In the genomic region with DNA sequence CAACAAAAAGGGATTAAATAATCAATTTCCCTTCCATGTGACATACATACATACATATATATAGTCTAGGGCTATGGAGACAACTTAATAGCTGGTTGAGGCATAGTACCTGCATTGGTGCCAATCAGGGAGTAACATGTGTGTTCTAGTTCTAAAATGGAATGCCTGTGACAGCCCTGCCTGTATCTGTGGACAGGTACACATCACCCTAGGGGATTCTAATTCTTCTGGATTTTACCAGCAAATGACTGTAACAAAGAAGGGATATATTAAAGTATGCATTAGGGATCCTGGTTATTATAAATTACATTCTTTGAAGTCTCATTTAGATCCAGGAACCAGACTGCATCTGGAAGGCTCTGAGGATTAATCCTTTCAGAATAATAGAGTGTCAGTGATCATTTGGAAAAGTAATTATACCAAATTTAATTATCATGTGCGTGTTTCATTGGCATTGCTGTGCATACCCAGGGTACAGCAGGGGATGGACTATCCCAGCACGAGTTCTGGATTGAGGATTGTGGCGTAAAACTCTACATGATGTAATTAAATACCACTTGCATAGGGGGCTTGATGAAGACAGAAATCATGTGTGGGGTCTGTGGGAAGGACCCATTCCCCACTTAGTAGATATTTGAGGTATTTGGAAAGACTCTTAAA, we compare ENCODE assay signal across 19 mouse cellular contexts.
DNase-seq lines count a peak whose midpoint lies in the region; ATAC-seq and TF ChIP-seq lines count a peak whose summit lies in the region.
"Had no signal": no experiment of that assay in that cellular context is flagged by ENCODE, and none has a peak within 500 bp of the region (broad histone marks: within the 10 kb centered on the region; RNA-seq: fewer than 3 reads in every experiment).

No protein-coding gene starts in this region.

- H3K27me3 ChIP-seq in hindbrain, embryonic 13.5 days = no peaks in the 10 kb centered on the region
- no peaks in the 10 kb centered on the region for H3K27me3 ChIP-seq in hindbrain, embryonic 10.5 days (ENCODE audit: insufficient read depth, poor library complexity, severe bottlenecking)
- H3K27me3 ChIP-seq in midbrain, embryonic 14.5 days (ENCODE audit: control insufficient read depth, insufficient read depth, low read length) = no peaks in the 10 kb centered on the region
- H3K27me3 ChIP-seq in midbrain, postnatal 0 days (ENCODE audit: insufficient read depth, low read length) = no peaks in the 10 kb centered on the region
- no peaks in the 10 kb centered on the region for H3K27me3 ChIP-seq in hindbrain, embryonic 16.5 days (replicated peaks; ENCODE audit: control insufficient read depth, insufficient read depth, low read length)
- H3K27me3 ChIP-seq in neural tube, embryonic 15.5 days (replicated peaks) = no peaks in the 10 kb centered on the region
- H3K27me3 ChIP-seq: embryonic facial prominence, embryonic 13.5 days; forebrain, embryonic 12.5 days; heart, embryonic 13.5 days; Patski had no signal

- peak; percentile 63 for ATAC-seq in hindbrain, embryonic 13.5 days (ENCODE audit: low FRiP score)
- ATAC-seq in midbrain, embryonic 14.5 days (ENCODE audit: low FRiP score, low TSS enrichment) = no peak
- ATAC-seq in midbrain, postnatal 0 days (ENCODE audit: low FRiP score) = no peak
- ATAC-seq in hindbrain, embryonic 16.5 days = peak; percentile 65
- peak; percentile 38; the same call in 1 of the 2 replicates for ATAC-seq in neural tube, embryonic 15.5 days (ENCODE audit: low FRiP score)
- ATAC-seq: activated CD4-positive, CD25-positive, alpha-beta regulatory T cell, adult 4 months; forebrain, embryonic 16.5 days; Patski had no signal

- no peak overlapping the region for H3K4me2 ChIP-seq in hindbrain, embryonic 13.5 days
- no peak overlapping the region for H3K4me2 ChIP-seq in midbrain, embryonic 14.5 days (ENCODE audit: low read length)
- no peak overlapping the region for H3K4me2 ChIP-seq in midbrain, postnatal 0 days (ENCODE audit: low read depth, low read length, poor library complexity, severe bottlenecking)
- no peak overlapping the region for H3K4me2 ChIP-seq in hindbrain, embryonic 16.5 days (ENCODE audit: low read length)
- H3K4me2 ChIP-seq in neural tube, embryonic 15.5 days = no peak overlapping the region
- H3K4me2 ChIP-seq: embryonic facial prominence, embryonic 13.5 days; forebrain, embryonic 12.5 days; heart, embryonic 13.5 days had no signal

- no peaks in the 10 kb centered on the region for H3K9me3 ChIP-seq in hindbrain, embryonic 13.5 days
- H3K9me3 ChIP-seq in hindbrain, embryonic 10.5 days = no peaks in the 10 kb centered on the region
- H3K9me3 ChIP-seq in midbrain, embryonic 14.5 days (ENCODE audit: control insufficient read depth, low read length) = no peaks in the 10 kb centered on the region
- H3K9me3 ChIP-seq in midbrain, postnatal 0 days (ENCODE audit: low read length) = no peaks in the 10 kb centered on the region
- H3K9me3 ChIP-seq in hindbrain, embryonic 16.5 days (ENCODE audit: control insufficient read depth, low read length) = no peaks in the 10 kb centered on the region
- no peaks in the 10 kb centered on the region for H3K9me3 ChIP-seq in neural tube, embryonic 15.5 days (replicated peaks)
- H3K9me3 ChIP-seq: embryonic facial prominence, embryonic 13.5 days; forebrain, embryonic 12.5 days; heart, embryonic 13.5 days had no signal

- no peaks in the 10 kb centered on the region for H3K36me3 ChIP-seq in hindbrain, embryonic 13.5 days
- H3K36me3 ChIP-seq in hindbrain, embryonic 10.5 days = no peaks in the 10 kb centered on the region
- no peaks in the 10 kb centered on the region for H3K36me3 ChIP-seq in midbrain, embryonic 14.5 days (ENCODE audit: control insufficient read depth, insufficient read depth, low read length)
- H3K36me3 ChIP-seq in midbrain, postnatal 0 days (ENCODE audit: insufficient read depth, low read length) = no peaks in the 10 kb centered on the region
- no peaks in the 10 kb centered on the region for H3K36me3 ChIP-seq in hindbrain, embryonic 16.5 days (ENCODE audit: control insufficient read depth, insufficient read depth, low read length)
- H3K36me3 ChIP-seq in neural tube, embryonic 15.5 days = no peaks in the 10 kb centered on the region
- H3K36me3 ChIP-seq: embryonic facial prominence, embryonic 13.5 days; forebrain, embryonic 12.5 days; heart, embryonic 13.5 days had no signal

- DNase-seq in hindbrain, embryonic 10.5 days (ENCODE audit: low spot score) = no peak
- peak; percentile 13 for DNase-seq in midbrain, embryonic 14.5 days
- DNase-seq in midbrain, postnatal 0 days (ENCODE audit: low spot score) = no peak
- no peak for DNase-seq in kidney, adult 18-20 months
- DNase-seq: adrenal gland, postnatal 14 days; cerebellum, adult 18-20 months; cerebellum, adult 9-11 months; cerebellum, postnatal 36 days; gastrocnemius, postnatal 14 days; heart, postnatal 36 days had no signal

- no peak for TF ChIP-seq CTCF in midbrain, postnatal 0 days (IDR thresholded peaks at IDR 0.05)

- no peak overlapping the region for H3K9ac ChIP-seq in hindbrain, embryonic 13.5 days
- no peak overlapping the region for H3K9ac ChIP-seq in midbrain, embryonic 14.5 days (replicated peaks; ENCODE audit: low read length)
- H3K9ac ChIP-seq in midbrain, postnatal 0 days (replicated peaks; ENCODE audit: low read length, poor library complexity, severe bottlenecking) = no peak overlapping the region
- no peak overlapping the region for H3K9ac ChIP-seq in hindbrain, embryonic 16.5 days (ENCODE audit: low read depth, low read length)
- no peak overlapping the region for H3K9ac ChIP-seq in neural tube, embryonic 15.5 days (replicated peaks)
- H3K9ac ChIP-seq: embryonic facial prominence, embryonic 13.5 days; forebrain, embryonic 12.5 days; heart, embryonic 13.5 days had no signal

- no peak overlapping the region for H3K27ac ChIP-seq in hindbrain, embryonic 13.5 days
- no peak overlapping the region for H3K27ac ChIP-seq in hindbrain, embryonic 10.5 days
- H3K27ac ChIP-seq in midbrain, embryonic 14.5 days (replicated peaks; ENCODE audit: low read depth, low read length) = no peak overlapping the region
- H3K27ac ChIP-seq in midbrain, postnatal 0 days (ENCODE audit: low read depth, low read length) = no peak overlapping the region
- no peak overlapping the region for H3K27ac ChIP-seq in hindbrain, embryonic 16.5 days (ENCODE audit: low read depth, low read length)
- H3K27ac ChIP-seq in neural tube, embryonic 15.5 days (replicated peaks) = no peak overlapping the region
- H3K27ac ChIP-seq: embryonic facial prominence, embryonic 13.5 days; forebrain, embryonic 12.5 days; heart, embryonic 13.5 days had no signal

- 67% methylated on average over 3 of the region's 3 CpGs for WGBS in hindbrain, embryonic 13.5 days
- 83% methylated on average over 3 of the region's 3 CpGs for WGBS in hindbrain, embryonic 10.5 days
- WGBS in midbrain, embryonic 14.5 days = 72% methylated on average over 3 of the region's 3 CpGs
- 57% methylated on average over 3 of the region's 3 CpGs for WGBS in midbrain, postnatal 0 days
- 56% methylated on average over 3 of the region's 3 CpGs for WGBS in hindbrain, embryonic 16.5 days
- WGBS in neural tube, embryonic 15.5 days = 46% methylated on average over 3 of the region's 3 CpGs

- H3K4me3 ChIP-seq in hindbrain, embryonic 13.5 days = no peak overlapping the region
- H3K4me3 ChIP-seq in hindbrain, embryonic 10.5 days = no peak overlapping the region
- no peak overlapping the region for H3K4me3 ChIP-seq in midbrain, embryonic 14.5 days (replicated peaks; ENCODE audit: low read depth, low read length)
- H3K4me3 ChIP-seq in midbrain, postnatal 0 days (ENCODE audit: low read depth, low read length) = no peak overlapping the region
- no peak overlapping the region for H3K4me3 ChIP-seq in hindbrain, embryonic 16.5 days (ENCODE audit: low read length)
- no peak overlapping the region for H3K4me3 ChIP-seq in neural tube, embryonic 15.5 days (replicated peaks)
- H3K4me3 ChIP-seq: embryonic facial prominence, embryonic 13.5 days; forebrain, embryonic 12.5 days; heart, embryonic 13.5 days had no signal

- H3K4me1 ChIP-seq in hindbrain, embryonic 13.5 days (replicated peaks) = no peaks in the 10 kb centered on the region
- H3K4me1 ChIP-seq in hindbrain, embryonic 10.5 days (replicated peaks) = no peaks in the 10 kb centered on the region
- no peaks in the 10 kb centered on the region for H3K4me1 ChIP-seq in midbrain, embryonic 14.5 days (ENCODE audit: control insufficient read depth, insufficient read depth, low read length)
- no peaks in the 10 kb centered on the region for H3K4me1 ChIP-seq in midbrain, postnatal 0 days (ENCODE audit: insufficient read depth, low read length)
- no peaks in the 10 kb centered on the region for H3K4me1 ChIP-seq in hindbrain, embryonic 16.5 days (ENCODE audit: control insufficient read depth, insufficient read depth, low read depth, low read length)
- H3K4me1 ChIP-seq in neural tube, embryonic 15.5 days = no peaks in the 10 kb centered on the region
- H3K4me1 ChIP-seq: embryonic facial prominence, embryonic 13.5 days; forebrain, embryonic 12.5 days; heart, embryonic 13.5 days had no signal

Comparison
In these comparisons a context has a peak if more than half of its experiments do, and no peak if none do; other contexts are left out.
1. ATAC-seq: peak in hindbrain, embryonic 13.5 days (single experiment), hindbrain, embryonic 16.5 days (single experiment) and neural tube, embryonic 15.5 days (single experiment); none in midbrain, embryonic 14.5 days (single experiment) and midbrain, postnatal 0 days (single experiment).